Mouse (Mus musculus): ENCODE data around the gene Nupl1. TPM values are rescaled to one million over a fixed set of nuclear protein-coding genes. Genes with fewer than 3 reads are reported as not detected.

The Nupl1 gene
- total and polyA plus RNA-seq, 3 experiments = not detected

- Histone ChIP-seq H3K9ac (ENCODE audit: insufficient read depth, low read depth) (no peak overlapping the region), H3K79me2 (replicated peaks; ENCODE audit: control insufficient read depth, extremely low read depth, insufficient read depth, poor library complexity, severe bottlenecking) (no peaks in the 10 kb centered on the region), H3K4me3 (replicated peaks in 1 of 3; ENCODE audit: low read depth in 2 of 3, low read length in 2 of 3, poor library complexity in 1 of 3) (no peak overlapping the region), H3K4me2 (ENCODE audit: insufficient read depth, low read depth, poor library complexity, severe bottlenecking) (no peak overlapping the region), H3K36me3 (replicated peaks in 1 of 2; ENCODE audit: control insufficient read depth in 1 of 2, insufficient read depth in 1 of 2, low read length in 1 of 2) (no peaks in the 10 kb centered on the region), H3K9me3 (replicated peaks; ENCODE audit: low read length) (no peaks in the 10 kb centered on the region), H3K27ac (ENCODE audit: insufficient read depth, low read depth) (no peak overlapping the region), H3K27me3 (replicated peaks) (no peaks in the 10 kb centered on the region), H3K4me1 (ENCODE audit: control insufficient read depth in 1 of 2, insufficient read depth in 2 of 2) (peaks cover 0 to 2% of the 10 kb centered on the region in 2 experiments; a peak in 1 of 4 replicates)
- DNase-seq (ENCODE audit: extremely low read depth) = no peak
- in situ Hi-C loops (cut with MboI; ENCODE audit: low pct_ligation_motif_present, low pct_unique_long_range_greater_than_20kb, low sequenced_read_pairs) = no loop called here
- dilution Hi-C loops (cut with MboI; ENCODE audit: extremely low pct_ligation_motif_present, extremely low pct_unique_long_range_greater_than_20kb, low sequenced_read_pairs) = no loop called here
- TF ChIP-seq RCOR1 (conservative IDR thresholded peaks at IDR 0.05; ENCODE audit: low read depth, low read length) = no peak
- TF ChIP-seq NELFE (IDR thresholded peaks at IDR 0.05; ENCODE audit: low read depth, low read length) = no peak
- TF ChIP-seq UBTF (IDR thresholded peaks at IDR 0.05; ENCODE audit: low read depth, low read length) = no peak
- TF ChIP-seq MAZ (IDR thresholded peaks at IDR 0.05; ENCODE audit: low read depth, low read length) = no peak
- no peak for TF ChIP-seq E2F4 (IDR thresholded peaks at IDR 0.05; ENCODE audit: insufficient replicate concordance, low read depth, low read length)
These were observed 74.2 kb downstream of the Nupl1 start for GRCm38 (mm10) chr14:60176891-60177613.

GRCm38 (mm10) chr14:60176469-60176890 is 74.8 kb downstream of the Nupl1 start:
- TF ChIP-seq JUN (IDR thresholded peaks at IDR 0.05; ENCODE audit: insufficient read depth, low read depth, low read length) = no peak
- no peak for TF ChIP-seq KAT2A (IDR thresholded peaks at IDR 0.05; ENCODE audit: insufficient replicate concordance, low read length)
- no peak for TF ChIP-seq NRF1 (IDR thresholded peaks at IDR 0.05; ENCODE audit: low read depth, low read length)
- no peak for TF ChIP-seq NELFE (IDR thresholded peaks at IDR 0.05; ENCODE audit: low read depth, low read length)
- TF ChIP-seq ZNF384 (IDR thresholded peaks at IDR 0.05; ENCODE audit: low read depth, low read length) = no peak
- TF ChIP-seq POLR2AphosphoS2 (IDR thresholded peaks at IDR 0.05; ENCODE audit: low read depth, low read length) = no peak
- no peak for TF ChIP-seq E2F4 (IDR thresholded peaks at IDR 0.05; ENCODE audit: insufficient replicate concordance, low read depth, low read length)
- no peak for TF ChIP-seq CHD1 (IDR thresholded peaks at IDR 0.05; ENCODE audit: low read depth, low read length)
- TF ChIP-seq SMC3 (IDR thresholded peaks at IDR 0.05; ENCODE audit: low read depth, low read length) = no peak
- Histone ChIP-seq H3K36me3 (replicated peaks in 1 of 2; ENCODE audit: control insufficient read depth in 1 of 2, insufficient read depth in 1 of 2, low read length in 1 of 2) (no peaks in the 10 kb centered on the region), H3K27me3 (replicated peaks) (no peaks in the 10 kb centered on the region), H3K27ac (ENCODE audit: insufficient read depth, low read depth) (no peak overlapping the region), H3K9ac (ENCODE audit: insufficient read depth, low read depth) (no peak overlapping the region), H3K9me3 (replicated peaks; ENCODE audit: low read length) (no peaks in the 10 kb centered on the region), H3K4me3 (replicated peaks in 1 of 3; ENCODE audit: low read depth in 2 of 3, low read length in 2 of 3, poor library complexity in 1 of 3) (no peak overlapping the region), H3K4me1 (ENCODE audit: control insufficient read depth in 1 of 2, insufficient read depth in 2 of 2) (peaks cover 2 to 5% of the 10 kb centered on the region in 2 experiments; a peak in 3 of 4 replicates), H3K4me2 (ENCODE audit: insufficient read depth, low read depth, poor library complexity, severe bottlenecking) (no peak overlapping the region), H3K79me2 (replicated peaks; ENCODE audit: control insufficient read depth, extremely low read depth, insufficient read depth, poor library complexity, severe bottlenecking) (no peaks in the 10 kb centered on the region)
- dilution Hi-C loops (cut with MboI; ENCODE audit: extremely low pct_ligation_motif_present, extremely low pct_unique_long_range_greater_than_20kb, low sequenced_read_pairs) (no loop called here), in situ Hi-C loops (cut with MboI; ENCODE audit: low pct_ligation_motif_present, low pct_unique_long_range_greater_than_20kb, low sequenced_read_pairs) (no loop called here)
- DNase-seq (ENCODE audit: extremely low read depth) = no peak
